Mouse (Mus musculus) hindbrain, embryonic 11.5 days (tissue): Measurements from ENCODE around the gene Slc7a11. TPM values are rescaled to one million over a fixed set of nuclear protein-coding genes. Genes with fewer than 3 reads are reported as not detected.

Experiments used
- ATAC-seq: fragments of 200-750 bp; cut with Nextera tagmentation; 2 replicates; pipeline ENCODE4 v1.8.0; 2017; ENCODE audit warnings: mild to moderate bottlenecking, moderate TSS enrichment, moderate library complexity; ENCODE audit not compliant: low FRiP score
- DNase-seq: peaks from one replicate; pipeline ENCODE4 v3.0.0-alpha.2; 2015; ENCODE audit warnings: low spot score
- H3K27ac ChIP-seq: fragments of 300-500 bp; sonication (generic); 2 replicates; pipeline ENCODE4 v1.5.1; 2014; ENCODE audit warnings: mild to moderate bottlenecking, low read depth, low read length
- H3K27me3 ChIP-seq: fragments of 300-500 bp; sonication (generic); 2 replicates; pipeline ENCODE4 v1.6.1; 2014; ENCODE audit warnings: mild to moderate bottlenecking, low read length, moderate library complexity, mixed read lengths; ENCODE audit not compliant: control insufficient read depth, insufficient read depth
- H3K36me3 ChIP-seq: fragments of 300-500 bp; sonication (generic); 2 replicates; pipeline ENCODE4 v1.6.1; 2014; ENCODE audit warnings: mild to moderate bottlenecking, low read length, moderate library complexity, mixed read lengths; ENCODE audit not compliant: control insufficient read depth, insufficient read depth
- H3K4me1 ChIP-seq: fragments of 300-500 bp; sonication (generic); replicated peaks from 2 replicates; pipeline ENCODE4 v1.6.1; 2014; ENCODE audit warnings: low read length, mixed read lengths; ENCODE audit not compliant: control insufficient read depth, insufficient read depth
- H3K4me2 ChIP-seq: fragments of 300-500 bp; sonication (generic); replicated peaks from 2 replicates; pipeline ENCODE4 v1.6.1; 2014; ENCODE audit warnings: mild to moderate bottlenecking, low read depth, low read length
- H3K4me3 ChIP-seq: fragments of 300-500 bp; sonication (generic); 2 replicates; pipeline ENCODE4 v1.5.1; 2014; ENCODE audit warnings: low read depth, low read length
- H3K9ac ChIP-seq: fragments of 300-500 bp; sonication (generic); 2 replicates; pipeline ENCODE4 v1.6.1; 2014; ENCODE audit warnings: low read depth, low read length
- H3K9me3 ChIP-seq: fragments of 300-500 bp; sonication (generic); 2 replicates; pipeline ENCODE4 v1.6.1; 2016; ENCODE audit warnings: low read length; ENCODE audit not compliant: control insufficient read depth
- WGBS: fragments of 180-500 bp; shearing (Covaris S2); extraction: QIAGEN DNeasy Blood & Tissue Kit; methylation state at CpG from one replicate; pipeline ENCODE4 v1.1.7; 2014; 5-methylcytosine and 5-hydroxymethylcytosine counted together
- polyA plus RNA-seq: library from polyadenylated mRNA; unstranded; fragments of >200 nt; fragmentation: Nextera tagmentation; extraction: Ambion mirVana; gene quantifications from 2 replicates; pipeline ENCODE4 v1.2.1, GENCODE M21; 2014

Gene Slc7a11
- polyA plus RNA-seq, 1 experiment from 2014 or later = 0.26 TPM

GRCm38 (mm10) chr3:50041141-50041540 lies 402.3 kb downstream of the Slc7a11 start:
- ATAC-seq (no peak), DNase-seq (no peak)
- Histone ChIP-seq H3K27ac (no peak overlapping the region), H3K36me3 (no peaks in the 10 kb centered on the region), H3K27me3 (no peaks in the 10 kb centered on the region), H3K4me2 (no peak overlapping the region), H3K9ac (no peak overlapping the region), H3K9me3 (no peaks in the 10 kb centered on the region), H3K4me3 (no peak overlapping the region), H3K4me1 (no peaks in the 10 kb centered on the region)
- WGBS = 92% methylated on average over 2 of the region's 2 CpGs

- DNase-seq (no peak), ATAC-seq (no peak)
- Histone ChIP-seq H3K4me1 (no peaks in the 10 kb centered on the region), H3K4me3 (no peak overlapping the region), H3K9me3 (no peaks in the 10 kb centered on the region), H3K36me3 (no peaks in the 10 kb centered on the region), H3K27ac (no peak overlapping the region), H3K27me3 (no peaks in the 10 kb centered on the region), H3K9ac (no peak overlapping the region), H3K4me2 (no peak overlapping the region)
- WGBS = 78% methylated on average over 9 of the region's 9 CpGs
These were observed 407.4 kb downstream of the Slc7a11 start for GRCm38 (mm10) chr3:50035875-50036528.

GRCm38 (mm10) chr3:50033325-50033724 lies 410.1 kb downstream of the Slc7a11 start:
- Histone ChIP-seq H3K4me3 (no peak overlapping the region), H3K4me2 (no peak overlapping the region), H3K9ac (no peak overlapping the region), H3K36me3 (no peaks in the 10 kb centered on the region), H3K27me3 (no peaks in the 10 kb centered on the region), H3K27ac (no peak overlapping the region), H3K9me3 (no peaks in the 10 kb centered on the region), H3K4me1 (no peaks in the 10 kb centered on the region)
- DNase-seq (no peak), ATAC-seq (no peak)
- 87% methylated on average over 3 of the region's 3 CpGs for WGBS

- H3K27ac ChIP-seq = no peak overlapping the region
- DNase-seq (no peak), ATAC-seq (no peak)
- H3K9ac ChIP-seq = no peak overlapping the region
- no peak overlapping the region for H3K4me2 ChIP-seq
- H3K9me3 ChIP-seq = no peaks in the 10 kb centered on the region
- H3K27me3 ChIP-seq = no peaks in the 10 kb centered on the region
- no peaks in the 10 kb centered on the region for H3K36me3 ChIP-seq
- H3K4me1 ChIP-seq = no peaks in the 10 kb centered on the region
- 53% methylated on average over 5 of the region's 5 CpGs for WGBS
- no peak overlapping the region for H3K4me3 ChIP-seq
These were observed 417.4 kb downstream of the Slc7a11 start for GRCm38 (mm10) chr3:50026039-50026438.

GRCm38 (mm10) chr3:50014396-50014795 lies 429.0 kb downstream of the Slc7a11 start:
- H3K27me3 ChIP-seq = no peaks in the 10 kb centered on the region
- no peaks in the 10 kb centered on the region for H3K4me1 ChIP-seq
- ATAC-seq (no peak), DNase-seq (no peak)
- H3K9ac ChIP-seq = no peak overlapping the region
- no peak overlapping the region for H3K27ac ChIP-seq
- H3K9me3 ChIP-seq = no peaks in the 10 kb centered on the region
- 65% methylated on average over 4 of the region's 4 CpGs for WGBS
- H3K4me2 ChIP-seq = no peak overlapping the region
- H3K4me3 ChIP-seq = no peak overlapping the region
- no peaks in the 10 kb centered on the region for H3K36me3 ChIP-seq

- Histone ChIP-seq H3K9ac (no peak overlapping the region), H3K4me2 (no peak overlapping the region), H3K36me3 (no peaks in the 10 kb centered on the region), H3K4me1 (no peaks in the 10 kb centered on the region), H3K27me3 (no peaks in the 10 kb centered on the region), H3K4me3 (no peak overlapping the region), H3K9me3 (no peaks in the 10 kb centered on the region), H3K27ac (no peak overlapping the region)
- ATAC-seq = no peak
- DNase-seq = no peak
- 59% methylated on average over 3 of the region's 3 CpGs for WGBS
These were observed 431.4 kb downstream of the Slc7a11 start for GRCm38 (mm10) chr3:50012012-50012411.

- ATAC-seq (no peak), DNase-seq (no peak)
- Histone ChIP-seq H3K4me1 (no peaks in the 10 kb centered on the region), H3K4me3 (no peak overlapping the region), H3K27ac (no peak overlapping the region), H3K27me3 (no peaks in the 10 kb centered on the region), H3K36me3 (no peaks in the 10 kb centered on the region), H3K9ac (no peak overlapping the region), H3K9me3 (no peaks in the 10 kb centered on the region), H3K4me2 (no peak overlapping the region)
- 75% methylated on average over 5 of the region's 5 CpGs for WGBS
These were observed 439.3 kb downstream of the Slc7a11 start for GRCm38 (mm10) chr3:50003970-50004683.

- no peaks in the 10 kb centered on the region for H3K27me3 ChIP-seq
- H3K9ac ChIP-seq = no peak overlapping the region
- no peak overlapping the region for H3K27ac ChIP-seq
- no peaks in the 10 kb centered on the region for H3K36me3 ChIP-seq
- no peak overlapping the region for H3K4me2 ChIP-seq
- ATAC-seq (no peak), DNase-seq (no peak)
- no peaks in the 10 kb centered on the region for H3K9me3 ChIP-seq
- no peaks in the 10 kb centered on the region for H3K4me1 ChIP-seq
- H3K4me3 ChIP-seq = no peak overlapping the region
These were observed 441.3 kb downstream of the Slc7a11 start for GRCm38 (mm10) chr3:50002067-50002466.

- WGBS = 60% methylated on average over 1 of the region's 1 CpGs
- Histone ChIP-seq H3K4me3 (no peak overlapping the region), H3K36me3 (no peaks in the 10 kb centered on the region), H3K9ac (no peak overlapping the region), H3K27me3 (no peaks in the 10 kb centered on the region), H3K27ac (no peak overlapping the region), H3K9me3 (no peaks in the 10 kb centered on the region), H3K4me1 (no peaks in the 10 kb centered on the region), H3K4me2 (no peak overlapping the region)
- ATAC-seq = no peak
- DNase-seq = no peak
These were observed 441.8 kb downstream of the Slc7a11 start for GRCm38 (mm10) chr3:50001635-50002034.
